Mouse (Mus musculus): ENCODE data around the gene Sec14l5.
A peak's percentile ranks its signal among the peaks of the same experiment; 100 is the strongest.

DNA sequence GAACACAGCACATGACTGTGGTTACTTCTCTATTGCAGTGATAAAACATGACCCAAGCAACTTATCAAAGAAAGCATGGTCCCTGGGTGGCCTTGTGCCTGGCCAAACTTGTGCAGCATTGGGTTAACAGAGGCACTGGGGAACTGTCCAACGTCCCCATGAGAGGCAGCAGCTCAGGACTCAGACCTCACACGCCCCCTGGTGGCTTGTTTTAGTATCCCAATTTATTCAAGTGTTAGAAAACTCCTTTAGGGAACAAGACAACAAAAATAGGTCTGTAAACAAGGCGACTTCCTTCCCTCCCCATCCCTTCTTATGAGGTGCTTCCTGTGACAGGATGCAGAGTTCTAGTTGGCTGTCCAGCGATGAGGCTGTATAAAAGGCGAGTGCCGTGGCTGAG, 48.2 kb downstream of the Sec14l5 start:
- TF ChIP-seq CTCF (IDR thresholded peaks at IDR 0.05; ENCODE audit: low read depth), result peak; percentile 79
- TF ChIP-seq EP300 (optimal IDR thresholded peaks at IDR 0.05), result no peak

All from stomach, postnatal 0 days (tissue).